Mouse (Mus musculus) gastrocnemius, postnatal 36 days (tissue): Measurements from ENCODE around the gene Tubg2. TPM values are rescaled to one million over a fixed set of nuclear protein-coding genes. Genes with fewer than 3 reads are reported as not detected.
A peak's percentile ranks its signal among the peaks of the same experiment; 100 is the strongest.

Experiments used
- DNase-seq, 2 experiments: peaks; one replicate each; pipeline ENCODE4 v3.0.0; 2022
- intact Hi-C: fragments of 180-260 bp; cut with DNase I; formaldehyde crosslinking; loops from one replicate; pipeline ENCODE4 v1.15.1; 2025
- total RNA-seq, 2 experiments: library from RNA; stranded (reverse); gene quantifications; 2 replicates each; pipeline ENCODE4 v1.2.3; 2021

Gene Tubg2
- total RNA-seq, 2 experiments from 2014 or later: 2.3 to 2.6 TPM

DNA sequence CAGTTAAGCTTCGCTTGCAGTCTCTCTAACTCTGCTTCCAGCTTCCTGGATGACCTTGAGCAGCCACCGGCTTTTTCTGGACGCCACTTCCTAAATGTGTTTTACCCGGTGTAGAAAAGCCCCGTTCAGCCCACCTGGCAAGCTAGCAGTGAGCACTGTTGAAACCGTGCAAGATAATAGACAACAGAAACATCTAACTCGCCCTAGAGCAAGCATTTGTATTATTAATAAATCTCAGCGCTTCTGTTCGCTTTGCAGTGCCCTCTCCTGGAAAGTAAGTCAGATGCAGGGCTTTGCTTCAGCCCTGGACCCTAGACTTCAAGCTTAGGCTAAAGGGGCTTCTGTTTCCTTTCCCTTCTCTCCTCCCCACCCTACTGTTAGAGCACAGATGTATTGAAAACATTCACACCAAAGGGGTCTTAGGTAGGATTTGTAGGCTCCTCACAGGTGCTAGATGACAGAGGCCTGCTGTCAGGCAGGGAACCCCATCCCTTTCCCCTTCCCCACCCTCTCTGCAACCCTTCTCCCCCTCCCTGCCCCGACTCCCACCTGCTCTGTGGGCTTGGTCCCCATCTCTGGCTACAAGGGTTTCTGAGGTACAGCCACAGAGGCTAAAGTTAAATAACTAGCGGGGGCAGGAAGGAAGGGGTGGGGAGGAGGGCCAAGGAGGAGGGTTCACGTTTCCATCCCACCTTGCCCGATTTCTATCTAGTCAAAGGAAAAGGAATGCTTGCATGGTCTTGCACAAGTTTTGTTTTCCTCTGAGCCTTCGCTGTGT lies 19.3 kb downstream of the Tubg2 start, which contains the start of gene Ccr10:
Gene Ccr10, minus strand, starts transcription at position 593 of the 778 bp plus-strand sequence.
- intact Hi-C loops: loop anchor here (1.0 to 5.0 kb wide), 2 partner anchors 58 to 80 kb away; partner anchors contain the start of genes Psmc3ip, Retreg3 and Tubg1

DNA sequence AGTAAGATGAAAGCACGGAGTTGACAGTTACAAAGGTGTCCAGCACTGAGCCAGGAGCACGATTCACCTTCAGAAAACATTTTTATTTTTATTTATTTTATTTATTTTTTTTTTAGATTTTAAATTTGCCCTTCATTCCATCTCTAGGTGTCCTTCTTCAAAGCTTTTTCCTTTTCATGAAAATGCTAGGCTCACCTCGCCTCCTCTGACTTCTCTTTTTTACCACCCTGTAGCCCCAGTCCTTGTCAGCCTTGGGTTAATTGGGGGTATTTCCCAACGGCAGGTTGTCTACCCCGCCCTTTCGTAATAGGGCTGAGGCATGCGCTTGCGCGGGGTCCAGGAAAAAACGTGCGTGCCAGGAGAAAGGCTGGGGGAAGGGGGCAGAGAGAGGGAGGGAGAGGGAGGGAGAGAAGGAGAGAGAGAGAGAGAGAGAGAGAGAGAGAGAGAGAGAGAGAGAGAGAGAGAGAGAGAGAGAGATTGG lies 20.0 kb downstream of the Tubg2 start:
- DNase-seq: no peak
- intact Hi-C loops: loop anchor here (1.0 to 2.0 kb wide), 2 partner anchors 80 to 193 kb away; partner anchors contain the start of gene Psmc3ip

More for the DNA sequence above, 19.3 kb downstream of the Tubg2 start, which contains the start of gene Ccr10:
- DNase-seq: no peak

- intact Hi-C loops: loop anchor here (2.0 kb wide), 1 partner anchor 193 kb away; no protein-coding TSS in a partner anchor
- DNase-seq: no peak
Observed at GRCm38 (mm10) chr11:101176117-101176691, 20.5 kb downstream of the Tubg2 start.

DNA sequence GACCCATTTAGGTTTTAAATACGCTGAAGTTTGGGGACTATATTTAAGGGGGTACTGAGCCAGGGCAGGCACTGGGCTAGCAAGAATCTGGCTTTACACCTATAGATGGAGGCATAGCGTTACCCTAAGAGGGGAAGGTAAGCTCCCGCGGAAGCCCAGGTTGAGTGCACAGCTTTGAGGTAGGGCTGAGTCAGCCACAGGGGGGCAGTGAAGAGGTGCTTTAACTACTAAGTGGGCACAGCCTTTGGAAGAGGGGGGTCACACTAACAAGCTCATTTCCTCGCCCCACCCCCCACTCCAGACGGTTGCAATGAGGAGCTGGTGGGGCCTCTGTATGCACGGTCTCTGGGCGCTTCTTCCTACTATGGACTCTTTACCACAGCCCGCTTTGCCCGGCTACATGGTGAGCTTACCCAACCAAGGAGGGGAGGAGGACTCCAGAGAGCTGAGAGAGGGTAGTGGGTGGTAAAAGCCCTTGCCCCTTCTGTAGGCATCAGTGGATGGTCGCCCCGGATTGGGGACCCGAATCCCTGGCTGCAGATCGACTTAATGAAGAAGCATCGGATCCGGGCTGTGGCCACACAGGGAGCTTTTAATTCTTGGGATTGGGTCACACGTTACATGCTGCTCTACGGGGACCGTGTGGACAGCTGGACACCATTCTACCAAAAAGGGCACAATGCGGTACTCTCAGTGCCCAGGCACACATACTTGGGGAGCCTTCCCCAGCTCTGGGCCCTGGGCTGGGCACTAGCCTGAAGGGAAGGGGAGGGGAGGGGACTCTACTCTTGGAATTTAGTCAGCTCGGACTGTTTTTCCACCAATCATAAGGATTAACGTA lies 21.4 kb downstream of the Tubg2 start:
- intact Hi-C loops: loop anchor here (2.0 kb wide), 1 partner anchor 194 kb away; no protein-coding TSS in a partner anchor
- DNase-seq: no peak

GRCm38 (mm10) chr11:101178061-101179058 lies 22.7 kb downstream of the Tubg2 start:
- intact Hi-C loops: no loop called here
- no peak for DNase-seq

GRCm38 (mm10) chr11:101179306-101179705 lies 23.6 kb downstream of the Tubg2 start:
- intact Hi-C loops: no loop called here
- no peak for DNase-seq

GRCm38 (mm10) chr11:101180261-101180660 lies 24.6 kb downstream of the Tubg2 start:
- no peak for DNase-seq
- intact Hi-C loops: no loop called here

GRCm38 (mm10) chr11:101180846-101181740 lies 25.4 kb downstream of the Tubg2 start:
- intact Hi-C loops: no loop called here
- DNase-seq: peak; percentile 61 to 70

GRCm38 (mm10) chr11:101181961-101182360 lies 26.3 kb downstream of the Tubg2 start:
- intact Hi-C loops: no loop called here
- no peak for DNase-seq

GRCm38 (mm10) chr11:101182771-101183517 lies 27.2 kb downstream of the Tubg2 start:
- no peak for DNase-seq
- intact Hi-C loops: no loop called here

- intact Hi-C loops: no loop called here
- DNase-seq: no peak
Observed at GRCm38 (mm10) chr11:101184984-101185383, 29.3 kb downstream of the Tubg2 start.

GRCm38 (mm10) chr11:101185441-101185840 lies 29.7 kb downstream of the Tubg2 start:
- no peak for DNase-seq
- intact Hi-C loops: no loop called here

- no peak for DNase-seq
- intact Hi-C loops: no loop called here
Observed at GRCm38 (mm10) chr11:101186526-101187247, 31.0 kb downstream of the Tubg2 start.

DNA sequence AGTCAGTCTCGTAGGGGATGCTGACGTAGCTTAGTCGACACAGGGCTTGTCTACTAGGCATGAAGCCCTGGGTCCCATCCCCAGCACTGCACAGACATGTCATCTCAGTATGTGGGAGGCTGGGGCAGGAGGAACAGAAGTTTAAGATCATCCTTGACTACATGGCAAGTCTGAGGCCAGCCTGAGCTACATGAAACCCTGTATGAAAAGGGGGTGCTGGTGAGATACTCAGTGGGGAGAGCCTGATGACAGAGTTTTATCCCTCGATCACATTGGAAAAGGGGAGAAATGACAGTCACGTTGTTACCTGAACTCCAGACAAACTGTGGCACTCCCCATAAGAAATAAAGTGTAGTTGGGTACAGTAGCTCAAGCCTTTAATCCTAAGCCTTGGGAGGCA lies 31.8 kb downstream of the Tubg2 start:
- no peak for DNase-seq
- intact Hi-C loops: no loop called here

DNA sequence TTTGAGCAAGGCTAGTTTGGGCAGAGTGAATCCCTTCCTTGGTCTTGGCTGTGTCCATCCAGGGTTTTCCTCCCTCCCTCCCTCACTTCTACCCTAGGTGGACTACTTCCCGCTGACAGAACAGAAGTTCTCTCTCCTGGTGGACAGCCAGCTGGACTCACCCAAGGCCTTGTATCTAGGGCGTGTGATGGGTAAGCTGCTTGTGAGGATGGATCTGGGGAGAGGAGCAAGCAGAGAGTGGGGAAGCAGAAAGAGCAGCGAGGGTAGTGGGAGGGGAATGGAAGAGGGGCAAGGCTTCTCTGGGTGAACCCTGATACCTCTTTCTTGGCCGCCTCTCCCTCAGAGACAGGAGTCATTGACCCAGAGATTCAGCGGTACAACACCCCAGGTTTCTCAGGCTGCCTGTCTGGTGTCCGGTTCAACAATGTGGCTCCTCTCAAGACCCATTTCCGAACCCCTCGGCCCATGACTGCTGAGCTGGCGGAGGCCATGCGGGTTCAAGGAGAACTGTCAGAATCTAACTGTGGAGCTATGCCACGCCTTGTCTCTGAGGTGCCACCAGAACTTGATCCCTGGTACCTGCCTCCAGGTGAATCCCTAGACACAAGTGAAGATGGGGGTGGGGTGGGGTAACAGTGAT lies 32.6 kb downstream of the Tubg2 start:
- DNase-seq: no peak
- intact Hi-C loops: no loop called here

- peak in 1 of 2 experiments; percentile 74 for DNase-seq
- intact Hi-C loops: no loop called here
Observed at GRCm38 (mm10) chr11:101189495-101190180, 33.9 kb downstream of the Tubg2 start.
